In genomic region chr19:53808041-53808777, GRCm38 (mm10) we compare ENCODE assay signal across 10 mouse cellular contexts.
DNase-seq lines count a peak whose midpoint lies in the region; ATAC-seq lines count a peak whose summit lies in the region.
"Had no signal": no experiment of that assay in that cellular context is flagged by ENCODE, and none has a peak within 500 bp of the region (broad histone marks: within the 10 kb centered on the region; RNA-seq: fewer than 3 reads in every experiment).

No protein-coding gene starts in this region.

- H3K27me3 ChIP-seq in heart, embryonic 12.5 days (replicated peaks): no peaks in the 10 kb centered on the region
- H3K27me3 ChIP-seq in liver, embryonic 15.5 days: no peaks in the 10 kb centered on the region
- H3K27me3 ChIP-seq in hindbrain, embryonic 12.5 days: no peaks in the 10 kb centered on the region
- H3K27me3 ChIP-seq: forebrain, embryonic 13.5 days had no signal

- DNase-seq in heart, postnatal 25 days (ENCODE audit: low spot score): no peak
- DNase-seq in 416B (ENCODE audit: low read depth): peak; percentile 62
- peak; percentile 31 to 44 for DNase-seq in frontal cortex, postnatal 10 days (ENCODE audit: low spot score in 2 of 2)
- DNase-seq in ovary, postnatal 36 days (ENCODE audit: low spot score): no peak
- DNase-seq in adrenal gland, postnatal 25 days: no peak

- 23% methylated on average over 15 of the region's 15 CpGs for WGBS in heart, embryonic 12.5 days
- 29% methylated on average over 15 of the region's 15 CpGs for WGBS in liver, embryonic 15.5 days (ENCODE audit: insufficient replicate concordance)
- 65% methylated on average over 15 of the region's 15 CpGs for WGBS in hindbrain, embryonic 12.5 days

- H3K9ac ChIP-seq in heart, embryonic 12.5 days: peak overlapping the region; percentile 38; the same call in 1 of the 2 replicates
- no peak overlapping the region for H3K9ac ChIP-seq in liver, embryonic 15.5 days
- no peak overlapping the region for H3K9ac ChIP-seq in hindbrain, embryonic 12.5 days
- H3K9ac ChIP-seq: forebrain, embryonic 13.5 days had no signal

- H3K4me3 ChIP-seq in heart, embryonic 12.5 days: no peak overlapping the region
- no peak overlapping the region for H3K4me3 ChIP-seq in liver, embryonic 15.5 days (replicated peaks)
- H3K4me3 ChIP-seq in hindbrain, embryonic 12.5 days: no peak overlapping the region
- H3K4me3 ChIP-seq: forebrain, embryonic 13.5 days had no signal

- H3K4me1 ChIP-seq in heart, embryonic 12.5 days (replicated peaks): peaks cover 71% of the 10 kb centered on the region
- peaks cover 52% of the 10 kb centered on the region for H3K4me1 ChIP-seq in liver, embryonic 15.5 days (replicated peaks)
- H3K4me1 ChIP-seq in hindbrain, embryonic 12.5 days: peaks cover 5% of the 10 kb centered on the region

- intact Hi-C loops in heart, postnatal 25 days (cut with DNase I): no loop called here

- H3K9me3 ChIP-seq in heart, embryonic 12.5 days (replicated peaks): no peaks in the 10 kb centered on the region
- no peaks in the 10 kb centered on the region for H3K9me3 ChIP-seq in liver, embryonic 15.5 days (replicated peaks)
- no peaks in the 10 kb centered on the region for H3K9me3 ChIP-seq in hindbrain, embryonic 12.5 days (replicated peaks)
- H3K9me3 ChIP-seq: forebrain, embryonic 13.5 days had no signal

- H3K36me3 ChIP-seq in heart, embryonic 12.5 days: peaks cover 2% of the 10 kb centered on the region; the same call in 1 of the 2 replicates
- H3K36me3 ChIP-seq in liver, embryonic 15.5 days (replicated peaks): no peaks in the 10 kb centered on the region
- H3K36me3 ChIP-seq in hindbrain, embryonic 12.5 days: no peaks in the 10 kb centered on the region

- peak overlapping the region; percentile 83 for H3K27ac ChIP-seq in heart, embryonic 12.5 days (ENCODE audit: poor library complexity, severe bottlenecking)
- no peak overlapping the region for H3K27ac ChIP-seq in liver, embryonic 15.5 days (replicated peaks)
- no peak overlapping the region for H3K27ac ChIP-seq in hindbrain, embryonic 12.5 days
- H3K27ac ChIP-seq: forebrain, embryonic 13.5 days; stomach, postnatal 0 days had no signal

- H3K4me2 ChIP-seq in heart, embryonic 12.5 days: peak overlapping the region; percentile 47
- H3K4me2 ChIP-seq in liver, embryonic 15.5 days: no peak overlapping the region
- no peak overlapping the region for H3K4me2 ChIP-seq in hindbrain, embryonic 12.5 days (replicated peaks)
- H3K4me2 ChIP-seq: forebrain, embryonic 13.5 days had no signal

- no peak for ATAC-seq in heart, embryonic 12.5 days (ENCODE audit: insufficient number of reproducible peaks, low FRiP score)
- ATAC-seq in liver, embryonic 15.5 days (ENCODE audit: insufficient read depth): 0 out of 2 replicates have a peak, but pooled peaks have one; percentile 20
- ATAC-seq in hindbrain, embryonic 12.5 days (ENCODE audit: low FRiP score): no peak
- ATAC-seq: forebrain, embryonic 13.5 days had no signal

Comparison
In these comparisons a context has a peak if more than half of its experiments do, and no peak if none do; other contexts are left out.
1. DNase-seq: peak in 416B (single experiment) and frontal cortex, postnatal 10 days (2 of 2); none in heart, postnatal 25 days (single experiment), ovary, postnatal 36 days (single experiment) and adrenal gland, postnatal 25 days (single experiment).